Mouse (Mus musculus) right cerebral cortex, postnatal 14 days (tissue): Measurements from ENCODE around the gene Mrnip.

Experiments
- DNase-seq: peaks from one replicate; pipeline ENCODE4 v3.0.0; 2022

The Mrnip gene

DNA sequence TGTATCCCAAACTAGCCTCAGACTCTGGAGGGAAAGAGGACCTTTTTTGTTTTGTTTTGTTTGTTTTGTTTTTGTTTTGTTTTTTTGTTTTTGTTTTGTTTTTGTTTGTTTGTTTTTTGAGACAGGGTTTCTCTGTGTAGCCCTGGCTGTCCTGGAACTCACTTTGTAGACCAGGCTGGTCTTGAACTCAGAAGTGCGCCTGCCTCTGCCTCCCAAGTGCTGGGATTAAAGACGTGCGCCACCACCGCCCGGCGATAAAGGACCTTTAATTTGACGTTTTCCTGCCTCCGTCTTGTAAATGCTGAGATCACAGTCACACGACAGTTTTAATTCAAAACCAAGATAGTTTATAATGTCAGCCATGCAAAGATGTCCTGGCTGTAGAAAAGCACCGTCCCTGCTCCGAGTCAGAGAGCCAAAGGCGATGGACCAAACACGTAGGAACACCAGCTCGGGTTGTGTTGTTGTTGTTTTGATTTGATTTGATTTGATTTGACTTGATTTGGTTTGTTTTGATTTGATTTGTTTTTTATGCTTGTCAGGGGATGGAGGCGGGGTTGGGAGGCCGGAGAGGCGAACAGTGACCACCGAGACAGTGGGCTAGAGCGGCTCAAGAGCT is at the start of gene Mrnip:
Gene Mrnip, plus strand, starts transcription at position 334 of the 619 bp plus-strand sequence.
- peak; percentile 33 for DNase-seq

DNA sequence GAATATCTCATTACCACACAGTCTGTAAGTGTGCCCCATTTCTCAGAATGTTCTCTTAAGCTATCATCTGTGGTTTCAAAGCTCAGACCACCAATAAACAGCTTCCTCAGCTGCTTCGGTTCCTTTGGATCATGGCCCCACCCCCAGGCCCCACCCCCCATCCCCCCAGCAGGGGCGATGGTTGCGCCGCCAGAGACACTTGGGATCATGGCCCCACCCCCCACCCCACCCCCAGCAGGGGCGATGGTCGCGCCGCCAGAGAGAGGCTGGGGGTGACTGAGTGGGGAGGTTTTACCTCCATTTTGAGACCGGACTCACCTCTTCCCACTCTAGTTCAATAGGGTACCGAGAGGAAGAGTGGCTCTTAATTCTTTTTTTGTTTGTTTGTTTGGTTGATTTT is 46.5 kb upstream of the Mrnip start:
- no peak for DNase-seq

DNA sequence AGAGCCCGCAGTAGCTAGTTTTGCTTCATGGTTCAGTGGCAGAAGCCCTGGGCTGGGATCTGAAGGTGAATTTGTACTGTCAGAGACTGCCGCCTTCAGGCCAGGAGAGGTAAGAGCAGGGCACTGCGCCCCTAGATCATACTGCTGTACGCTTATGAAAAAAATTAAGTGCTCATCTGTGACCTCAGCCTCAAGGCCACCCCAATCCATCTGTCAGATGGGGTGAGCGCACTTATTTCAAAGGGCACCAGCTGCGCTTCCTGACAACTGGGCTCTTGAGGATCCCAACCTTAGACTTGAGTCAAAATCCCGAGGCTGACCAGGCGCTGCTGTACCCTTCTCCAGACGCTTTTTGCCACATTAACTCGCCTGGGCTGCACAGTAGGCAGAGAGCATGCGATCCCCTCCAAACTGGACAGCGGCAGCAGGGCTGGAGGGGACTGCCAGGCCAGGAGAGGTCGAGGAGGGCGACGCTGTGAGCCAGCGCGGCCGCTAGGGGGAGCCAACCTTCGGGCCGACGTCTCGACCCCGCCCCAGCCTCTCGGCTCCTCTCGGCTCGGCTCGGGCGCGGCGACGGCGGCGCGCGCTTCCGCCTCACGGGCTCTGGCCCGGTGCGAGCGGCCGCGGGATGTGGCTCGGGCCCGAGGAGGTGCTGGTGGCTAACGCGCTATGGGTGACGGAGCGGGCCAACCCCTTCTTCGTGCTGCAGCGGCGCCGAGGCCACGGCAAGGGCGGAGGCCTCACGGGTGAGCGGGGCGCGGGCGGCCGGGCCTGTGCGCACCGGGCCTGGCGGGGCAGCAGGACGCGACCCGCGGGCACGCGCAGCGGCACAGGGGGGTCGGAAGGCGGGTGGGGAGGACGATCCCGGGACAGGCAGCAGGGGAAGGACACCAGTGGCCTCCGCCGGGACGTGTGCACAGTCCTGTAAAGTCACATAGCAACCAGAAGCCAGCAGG is 43.2 kb upstream of the Mrnip start, which contains the start of gene Tbc1d9b:
Gene Tbc1d9b, plus strand, starts transcription at position 586 of the 956 bp plus-strand sequence.
- peak; percentile 90 for DNase-seq

DNA sequence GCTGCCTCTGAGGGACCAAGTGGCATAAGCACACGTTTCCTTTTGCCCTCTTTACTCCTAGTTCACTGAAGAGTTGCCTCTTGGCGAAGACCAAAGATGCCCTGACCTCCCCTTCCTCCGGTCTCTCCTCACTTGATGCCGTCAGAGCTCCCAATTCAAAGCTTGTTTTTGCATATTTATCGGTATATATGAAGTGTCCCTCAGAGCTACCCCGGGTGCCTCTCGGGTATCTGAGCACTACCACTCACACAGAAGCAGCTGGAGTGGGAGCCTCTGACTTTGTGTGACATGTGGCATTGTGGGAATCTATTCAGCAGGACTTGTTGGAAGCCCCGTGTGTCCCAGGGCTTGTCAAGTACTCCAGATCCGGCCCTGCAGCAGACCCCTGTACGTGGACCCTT is 42.4 kb upstream of the Mrnip start:
- DNase-seq = no peak

DNA sequence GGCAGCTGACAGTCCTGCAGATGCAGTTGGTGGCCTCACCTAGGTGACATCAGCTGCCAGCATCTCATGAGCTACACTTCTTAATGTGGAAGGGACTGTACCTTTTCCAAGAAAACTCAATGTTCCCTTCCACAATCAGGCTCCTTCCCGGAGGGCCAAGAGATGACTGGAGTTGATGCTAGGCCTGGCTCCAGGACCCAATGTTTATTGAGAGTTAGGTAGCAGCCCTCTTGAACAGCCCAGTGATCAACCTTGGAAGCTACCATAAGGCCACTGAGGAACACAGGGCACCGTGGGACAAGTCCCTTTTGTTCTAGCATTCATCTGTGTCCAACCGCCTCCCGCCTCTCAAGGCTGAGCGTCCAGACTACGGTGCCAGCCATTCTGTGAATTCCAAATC is 42.0 kb upstream of the Mrnip start:
- DNase-seq = no peak

DNA sequence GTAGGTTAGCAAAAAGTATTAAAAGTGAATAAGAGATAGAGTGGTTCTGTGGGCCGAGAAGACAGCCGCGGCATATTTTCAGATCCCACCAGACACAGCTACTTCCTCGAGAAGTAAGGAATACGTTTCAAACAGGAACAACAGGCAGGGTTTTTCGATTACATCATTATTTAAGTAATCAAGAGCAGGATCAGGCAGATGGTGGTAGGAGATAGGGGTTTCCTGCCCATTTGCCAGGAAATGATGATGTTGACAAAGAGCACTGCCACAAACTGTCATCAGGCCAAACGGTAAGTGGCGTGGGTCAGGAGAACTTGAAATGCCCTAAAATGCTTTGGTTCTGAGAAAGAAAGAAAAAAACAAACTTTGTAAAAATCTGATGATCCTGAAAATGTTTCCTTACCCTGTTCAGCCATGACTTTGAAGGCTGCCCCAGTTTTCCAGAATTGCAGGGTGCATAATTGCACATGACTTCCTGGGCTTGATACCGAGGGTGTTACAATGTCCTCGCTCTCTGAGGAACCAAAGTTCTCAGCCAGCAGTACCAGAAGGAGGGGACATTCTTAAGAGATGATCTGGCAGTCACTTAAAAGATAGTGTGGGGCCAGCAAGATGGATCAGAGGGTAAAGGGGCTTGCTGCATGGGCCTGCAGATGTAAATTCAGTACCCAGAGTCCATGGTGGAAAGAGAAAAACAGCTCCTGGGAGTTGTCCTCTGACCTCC is 39.9 kb upstream of the Mrnip start:
- DNase-seq = no peak

DNA sequence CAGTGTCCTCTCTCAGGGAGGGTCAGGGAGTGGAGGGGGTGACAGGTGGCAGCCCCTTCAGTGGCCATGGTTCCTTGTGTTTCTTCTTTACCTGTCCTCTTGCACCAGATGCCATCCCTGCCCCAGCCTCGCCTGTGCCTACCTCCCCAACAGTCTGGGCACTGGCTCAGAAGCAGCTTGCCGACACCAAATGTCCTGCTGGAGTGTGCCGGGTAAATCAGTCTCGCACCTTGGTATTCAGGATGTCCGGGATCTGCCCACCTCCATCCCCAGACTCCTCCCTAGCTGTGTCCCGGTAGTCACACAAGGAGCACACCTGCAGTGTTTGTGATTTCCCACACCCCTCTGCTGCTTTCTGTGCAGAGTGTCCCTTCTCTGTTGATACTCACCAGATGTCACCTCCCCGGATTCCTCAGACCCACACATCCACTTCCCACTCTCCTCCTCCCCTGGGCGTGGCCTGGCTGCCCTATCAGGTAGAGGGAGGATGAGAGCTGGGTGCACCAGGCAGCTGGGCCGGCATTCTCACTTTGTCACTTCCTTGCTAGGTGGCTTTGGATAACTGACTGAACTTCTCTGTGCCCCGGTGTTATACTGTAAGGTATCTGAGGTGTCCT is 35.9 kb upstream of the Mrnip start:
- no peak for DNase-seq

DNA sequence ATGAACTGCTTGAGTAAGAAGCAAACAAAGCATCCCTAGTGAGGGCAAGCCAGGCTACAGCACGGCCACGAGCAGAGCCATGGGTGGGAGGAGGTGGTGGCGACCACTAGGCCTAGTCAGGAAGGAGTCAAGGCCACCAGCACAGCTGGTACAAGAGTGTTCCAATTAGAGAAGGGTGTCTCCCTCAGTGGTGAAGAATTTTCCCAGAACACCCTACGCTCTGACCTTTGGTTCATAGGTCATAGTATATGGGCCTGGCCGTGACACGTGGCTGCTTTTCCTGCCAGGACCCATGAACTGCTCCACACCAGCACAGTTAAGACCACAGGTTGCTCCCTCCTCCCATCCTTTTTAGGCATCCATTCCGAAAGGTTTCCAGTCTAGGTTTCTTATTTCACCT is 34.7 kb upstream of the Mrnip start:
- no peak for DNase-seq

DNA sequence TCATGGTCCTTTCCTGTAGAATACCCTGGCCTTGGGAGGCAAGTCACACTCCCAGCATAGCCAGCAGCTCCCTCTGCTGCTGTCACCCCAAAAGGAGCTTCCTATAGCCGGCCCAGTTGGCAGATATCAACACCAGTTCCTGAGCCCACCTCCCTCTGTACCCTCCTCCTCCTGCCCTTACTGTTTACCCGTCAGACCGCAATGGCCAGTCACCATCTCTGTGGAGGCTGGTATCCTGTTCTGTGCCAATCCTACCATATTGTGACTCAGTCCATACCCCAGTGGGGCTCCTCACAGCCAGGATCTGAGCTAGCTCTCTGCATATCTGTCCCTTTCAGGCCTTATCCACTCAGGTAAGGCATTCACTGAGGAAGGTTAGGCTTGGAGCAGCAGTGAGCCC is 28.7 kb upstream of the Mrnip start:
- DNase-seq = no peak

DNA sequence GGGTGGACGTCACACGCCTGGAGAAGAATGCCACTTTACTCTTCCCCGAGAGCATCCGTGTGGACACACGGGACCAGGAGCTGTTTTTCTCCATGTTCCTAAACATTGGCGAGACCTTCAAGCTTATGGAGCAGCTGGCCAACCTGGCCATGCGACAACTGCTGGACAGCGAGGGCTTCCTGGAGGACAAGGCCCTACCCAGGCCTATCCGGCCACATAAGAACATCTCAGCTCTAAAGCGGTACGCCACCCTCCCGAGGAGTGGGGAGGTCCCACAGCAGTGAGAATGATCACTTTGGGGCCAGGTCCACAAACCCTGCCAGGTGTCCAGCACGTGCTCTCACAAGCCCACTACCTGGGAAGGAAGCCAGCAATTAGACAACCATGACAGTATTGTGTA is 28.1 kb upstream of the Mrnip start:
- no peak for DNase-seq

DNA sequence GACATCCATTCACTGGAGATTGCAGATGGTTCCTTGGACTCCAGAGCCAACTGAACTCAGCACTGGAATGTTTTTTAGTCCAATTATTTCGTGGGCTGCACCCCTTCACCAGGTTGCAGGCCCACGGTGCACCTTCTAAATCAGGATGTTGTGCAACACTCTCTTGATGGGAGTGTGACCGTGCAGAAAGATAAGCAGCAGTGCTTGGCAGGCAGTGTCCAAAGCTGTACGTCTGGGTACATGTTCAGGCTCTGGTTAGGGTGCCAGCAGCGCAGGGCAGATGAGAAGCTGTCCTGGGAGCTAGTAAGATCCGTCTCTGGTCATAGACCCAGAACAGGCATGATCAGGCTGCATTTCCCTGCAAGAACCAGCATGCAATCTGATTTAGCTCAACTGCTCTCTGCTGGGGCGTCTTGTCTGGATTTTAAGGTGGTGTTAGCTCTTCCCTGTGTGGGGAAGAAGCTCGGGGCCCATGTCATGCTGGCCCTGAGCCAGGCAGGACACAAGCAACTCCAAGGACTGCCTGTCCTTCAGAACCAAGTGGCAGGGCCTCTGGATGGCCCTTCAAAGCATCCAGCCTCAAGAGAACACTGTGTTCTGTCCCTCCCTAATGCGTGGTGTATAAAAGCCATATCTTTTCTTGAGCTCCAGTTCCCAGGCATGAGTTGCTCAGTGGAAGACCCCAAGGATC is 26.8 kb upstream of the Mrnip start:
- no peak for DNase-seq

DNA sequence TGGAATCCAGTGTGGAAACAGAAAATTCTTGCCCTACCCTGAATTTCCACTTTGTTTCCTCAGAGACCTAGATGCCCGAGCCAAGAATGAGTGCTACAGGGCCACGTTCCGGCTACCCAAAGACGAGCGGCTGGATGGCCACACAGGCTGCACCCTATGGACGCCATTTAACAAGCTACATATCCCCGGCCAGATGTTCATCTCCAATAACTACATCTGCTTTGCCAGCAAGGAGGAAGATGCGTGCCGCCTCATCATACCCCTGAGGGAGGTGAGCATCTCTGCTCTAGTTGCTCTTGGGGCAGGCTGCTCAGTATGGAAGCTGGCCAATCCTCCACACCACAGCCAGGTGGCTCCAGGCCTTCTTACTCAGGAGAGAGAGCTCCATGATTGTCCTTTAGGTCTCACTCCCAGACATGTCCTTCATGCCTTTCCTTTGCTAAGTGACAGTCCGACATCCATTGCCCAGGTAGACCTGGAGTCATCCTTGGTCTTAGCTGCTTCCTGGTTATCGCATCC is 26.2 kb upstream of the Mrnip start:
- no peak for DNase-seq

DNA sequence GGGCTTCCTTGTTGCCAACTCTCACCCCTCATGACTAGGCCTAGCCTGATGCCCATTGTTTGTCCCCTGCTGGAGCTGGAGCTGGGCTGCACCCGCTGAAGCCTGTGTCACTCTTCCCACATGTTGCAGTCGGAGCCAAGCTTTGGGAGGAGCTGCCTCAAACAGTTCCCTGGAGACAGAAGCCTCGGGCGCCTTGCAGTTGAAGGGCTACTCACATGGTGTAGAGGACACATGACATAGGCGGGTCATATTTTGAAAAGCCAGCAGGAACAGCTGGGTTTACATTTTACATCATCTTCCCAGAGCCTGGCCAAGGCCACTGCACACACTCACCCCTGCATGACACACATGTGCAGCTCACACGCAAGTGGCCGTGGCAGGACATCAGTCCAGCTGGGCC is 25.0 kb upstream of the Mrnip start:
- no peak for DNase-seq

DNA sequence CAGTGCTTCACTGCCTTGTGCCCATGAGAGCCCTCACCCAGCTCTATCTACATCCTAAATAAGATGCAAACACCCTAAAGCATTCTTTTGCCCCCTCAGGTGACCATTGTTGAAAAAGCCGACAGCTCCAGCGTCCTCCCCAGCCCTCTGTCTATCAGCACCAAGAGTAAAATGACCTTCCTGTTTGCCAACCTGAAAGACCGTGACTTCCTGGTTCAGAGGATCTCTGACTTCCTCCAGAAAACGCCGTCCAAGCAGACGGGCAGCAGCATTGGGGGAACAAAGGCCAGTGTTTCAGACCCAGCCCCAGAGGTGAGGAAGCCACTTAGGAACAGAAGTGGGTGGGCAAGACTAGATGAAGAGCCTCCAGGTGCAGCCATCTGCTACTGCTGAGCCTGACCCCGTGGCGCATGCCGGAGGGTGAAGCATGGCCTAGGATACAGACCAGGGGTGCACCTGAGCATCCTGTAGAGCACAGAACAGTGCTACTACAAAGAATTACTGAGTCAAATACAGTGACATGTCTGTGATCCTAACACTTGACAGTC is 24.6 kb upstream of the Mrnip start:
- no peak for DNase-seq

DNA sequence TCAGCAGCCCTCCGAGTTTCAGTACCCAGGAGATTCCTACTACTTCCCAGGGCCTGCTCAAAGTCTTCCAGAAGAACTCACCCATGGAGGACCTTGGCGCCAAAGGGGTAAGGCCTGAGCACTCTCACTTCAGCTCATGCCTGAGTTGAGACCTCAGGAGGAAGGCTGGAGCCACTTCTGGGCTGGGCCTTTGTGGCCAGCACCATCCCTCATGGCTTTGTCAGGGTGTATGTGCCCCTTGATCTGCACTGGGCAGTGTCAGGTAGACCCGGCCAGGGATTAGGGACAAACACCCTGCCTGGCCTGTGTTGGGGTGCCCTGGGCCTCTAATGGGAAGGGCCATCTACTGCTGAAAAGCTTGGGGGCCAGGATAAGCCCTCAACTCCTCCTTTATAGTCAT is 22.9 kb upstream of the Mrnip start:
- DNase-seq = no peak

DNA sequence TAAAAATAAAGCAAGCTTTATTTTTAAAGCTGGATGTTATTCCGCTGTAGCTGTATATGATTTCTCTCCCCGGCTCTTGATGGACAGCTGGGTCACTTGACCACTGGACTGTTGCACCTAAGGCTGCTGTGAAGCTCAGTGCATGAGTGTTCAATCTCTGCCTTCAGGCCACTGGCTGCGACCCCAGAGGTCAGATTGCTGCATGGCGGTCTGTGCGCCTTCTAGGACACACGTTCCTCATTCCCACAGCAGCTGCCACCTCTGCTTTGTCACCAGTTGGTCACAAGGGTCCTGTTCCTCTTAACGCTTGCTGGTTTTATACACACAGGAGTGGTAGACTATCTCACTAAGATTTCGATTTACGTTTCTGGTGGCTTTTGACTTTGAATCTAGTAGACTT is 20.1 kb upstream of the Mrnip start:
- no peak for DNase-seq

DNA sequence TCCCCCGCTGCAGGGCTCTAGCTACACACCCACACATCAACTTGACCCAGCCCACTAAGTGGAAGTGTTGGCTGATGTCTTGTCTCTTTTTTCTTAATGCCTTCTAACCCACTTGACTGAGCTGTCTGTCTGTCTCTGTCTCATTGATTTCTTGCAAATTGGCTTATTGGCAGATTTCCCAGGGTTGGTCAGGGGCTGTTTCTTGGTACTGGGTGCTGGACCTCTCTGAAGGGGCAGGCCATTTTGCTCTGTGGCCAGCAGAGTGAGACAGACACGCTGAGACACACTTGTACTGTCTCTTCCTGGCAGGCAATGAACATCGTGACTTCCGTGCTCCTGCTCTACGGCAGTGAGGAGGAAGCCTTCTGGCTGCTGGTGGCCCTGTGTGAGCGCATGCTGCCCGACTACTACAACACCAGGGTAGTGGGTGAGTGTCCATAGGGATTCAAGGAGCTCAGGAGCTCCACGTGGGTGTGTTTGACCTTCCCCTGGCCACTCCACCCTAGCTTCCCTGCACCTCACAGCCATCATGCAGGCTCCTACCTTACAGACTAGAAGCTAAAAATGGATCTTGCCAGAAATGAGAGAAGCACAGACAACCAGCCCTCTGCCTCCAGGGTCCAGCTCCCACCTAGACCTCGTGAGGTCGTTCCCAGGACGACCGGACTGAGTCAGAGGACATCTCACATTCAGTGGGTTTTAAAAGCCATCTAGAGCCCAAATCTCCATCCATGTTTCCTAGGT is 19.3 kb upstream of the Mrnip start:
- DNase-seq = no peak

DNA sequence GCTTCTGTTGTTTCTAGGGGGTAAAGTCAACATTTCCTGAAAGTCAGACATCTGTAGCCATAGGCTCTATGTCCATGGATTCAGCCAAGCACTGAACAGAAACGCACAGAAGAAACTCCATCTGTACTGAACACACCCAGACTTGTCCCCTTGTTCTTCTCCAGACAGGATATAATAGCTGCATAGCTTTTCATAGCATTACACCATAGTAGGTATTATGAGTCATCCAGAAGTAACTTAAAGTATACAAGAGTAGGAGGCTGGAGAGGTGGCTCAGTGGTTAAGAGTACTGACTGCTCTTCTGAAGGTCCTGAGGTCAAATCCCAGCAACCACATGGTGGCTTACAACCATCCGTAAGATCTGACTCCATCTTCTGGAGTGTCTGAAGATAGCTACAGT is 18.5 kb upstream of the Mrnip start:
- no peak for DNase-seq

DNA sequence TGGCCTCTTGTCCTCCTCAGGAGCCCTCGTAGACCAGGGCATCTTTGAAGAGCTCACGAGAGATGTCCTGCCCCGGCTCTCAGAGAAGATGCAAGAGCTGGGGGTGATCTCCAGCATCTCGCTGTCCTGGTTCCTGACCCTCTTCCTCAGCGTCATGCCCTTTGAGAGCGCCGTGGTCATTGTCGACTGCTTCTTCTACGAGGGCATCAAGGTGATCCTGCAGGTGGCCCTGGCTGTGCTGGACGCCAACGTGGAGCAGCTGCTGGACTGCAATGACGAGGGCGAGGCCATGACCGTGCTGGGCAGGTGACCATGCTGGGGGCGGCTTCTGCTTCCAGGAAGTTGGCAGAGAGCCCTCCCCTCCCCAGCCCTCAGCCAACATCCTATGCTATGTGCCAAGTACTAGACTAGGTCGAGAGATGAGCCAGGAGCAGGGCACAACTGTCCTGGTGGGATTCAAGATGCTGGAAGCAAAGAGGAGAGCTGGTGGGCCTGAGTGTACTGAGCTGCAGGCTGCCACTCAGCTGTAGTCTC is 17.5 kb upstream of the Mrnip start:
- no peak for DNase-seq

DNA sequence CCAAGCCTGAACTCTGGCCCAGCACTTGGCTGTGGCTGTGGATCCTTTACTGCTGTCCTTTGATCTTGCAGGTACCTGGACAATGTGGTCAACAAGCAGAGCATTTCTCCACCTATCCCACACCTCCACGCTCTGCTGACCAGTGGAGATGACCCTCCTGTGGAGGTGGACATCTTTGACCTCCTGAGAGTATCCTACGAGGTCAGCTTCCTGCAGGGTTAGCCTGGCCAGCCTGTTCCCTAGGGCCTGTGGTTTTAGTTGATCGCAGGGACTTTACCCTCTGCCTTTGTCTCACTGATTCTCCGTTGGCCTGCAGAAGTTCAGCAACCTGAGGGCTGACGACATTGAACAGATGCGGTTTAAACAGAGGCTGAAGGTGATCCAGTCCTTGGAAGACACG is 15.9 kb upstream of the Mrnip start:
- no peak for DNase-seq

DNA sequence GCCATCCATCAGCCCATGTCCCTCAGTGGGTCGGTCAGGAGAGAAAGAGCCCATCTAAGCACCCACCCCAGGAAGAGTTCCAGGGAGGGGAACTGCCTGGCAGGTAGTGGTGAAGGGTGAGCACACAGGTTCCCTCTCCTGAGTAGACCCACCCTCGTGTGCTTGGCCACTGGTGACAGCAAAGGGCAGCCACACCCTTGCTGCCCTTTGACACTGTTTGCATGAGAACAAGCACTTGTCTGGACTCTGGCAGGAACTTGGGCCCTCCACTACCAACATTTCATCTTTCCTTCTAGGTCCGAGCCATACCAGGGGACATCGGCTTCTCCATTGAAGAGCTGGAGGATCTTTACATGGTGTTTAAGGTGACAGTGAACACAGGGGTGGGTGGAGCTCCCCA is 14.9 kb upstream of the Mrnip start:
- no peak for DNase-seq
